Mouse (Mus musculus) monocyte, adult 5-6 weeks (primary cell): ENCODE measurements around the gene 1700034J05Rik. TPM values are rescaled to one million over a fixed set of nuclear protein-coding genes. Genes with fewer than 3 reads are reported as not detected.

Source experiments
- ATAC-seq: fragments of 153-309, 156-312 bp; replicated peaks from 2 replicates; pipeline ENCODE4 v1.8.0; 2017; ENCODE audit warnings: mild to moderate bottlenecking; ENCODE audit not compliant: low TSS enrichment, insufficient number of reproducible peaks, severe bottlenecking, poor library complexity, low FRiP score
- total RNA-seq: library from RNA; stranded (forward); fragments of 200-1000, 200-491, 200-594 nt; gene quantifications from 3 replicates; pipeline ENCODE4 v1.2.3, GENCODE M21; 2017

Gene 1700034J05Rik
- total RNA-seq, 1 experiment from 2014 or later = 1.2 TPM

DNA sequence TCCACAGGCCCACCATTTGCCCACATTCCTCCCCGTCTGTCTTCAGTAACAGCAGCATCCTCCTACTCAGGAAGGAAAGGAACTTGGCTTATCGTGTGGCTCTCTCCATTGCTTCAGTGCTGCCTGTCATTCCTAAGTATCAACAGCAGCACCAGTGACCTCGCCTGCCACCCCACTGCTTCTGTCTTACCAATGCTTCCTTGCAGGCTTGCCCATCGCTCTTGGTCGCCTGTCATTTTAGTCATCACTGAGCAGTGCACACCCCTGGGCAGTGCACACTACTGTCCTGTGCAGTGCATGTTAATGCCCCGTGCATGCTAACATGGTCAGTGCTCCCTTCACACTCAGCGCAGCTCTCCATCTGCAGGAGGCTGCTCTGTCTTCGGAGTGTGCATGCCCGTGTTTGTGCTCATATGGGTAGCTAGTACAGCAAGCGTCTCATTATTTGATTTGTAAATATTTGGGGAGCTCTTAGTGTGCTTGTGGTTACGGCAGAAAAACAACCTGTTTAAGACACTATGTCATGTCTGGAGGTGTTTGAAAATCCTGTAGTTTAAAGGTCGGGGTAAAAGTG, 12.3 kb upstream of the 1700034J05Rik start:
- no peak for ATAC-seq

DNA sequence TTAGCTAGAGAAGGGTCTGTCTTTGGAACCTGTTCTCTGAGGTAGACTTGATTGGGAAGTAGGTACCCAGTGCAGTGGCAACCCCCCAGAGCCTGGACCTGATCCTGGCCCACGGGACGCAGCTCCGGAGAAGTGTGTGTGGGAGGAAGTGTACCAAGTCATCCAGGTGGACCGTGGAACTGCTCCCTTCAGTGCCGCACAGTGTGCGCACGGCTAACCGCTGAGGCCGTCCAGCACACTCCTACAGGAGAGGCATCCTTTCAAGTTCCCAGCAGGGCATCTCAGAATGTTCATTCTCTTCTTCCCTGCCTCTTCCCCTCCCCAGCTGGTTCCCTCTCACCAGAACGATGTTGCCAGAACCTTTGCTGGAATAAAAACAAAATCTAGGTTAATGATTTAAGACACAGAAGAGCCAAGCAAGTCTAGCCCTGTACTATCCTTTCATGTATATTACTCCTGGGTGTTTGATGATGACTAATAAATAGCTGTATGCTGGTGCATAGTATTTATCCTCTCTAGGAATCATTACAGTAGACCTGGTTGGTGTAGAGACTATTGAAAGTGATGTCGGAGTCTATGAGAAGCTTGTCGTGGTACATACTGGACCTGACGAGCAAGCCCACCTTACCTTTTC, 11.0 kb upstream of the 1700034J05Rik start:
- ATAC-seq = no peak

DNA sequence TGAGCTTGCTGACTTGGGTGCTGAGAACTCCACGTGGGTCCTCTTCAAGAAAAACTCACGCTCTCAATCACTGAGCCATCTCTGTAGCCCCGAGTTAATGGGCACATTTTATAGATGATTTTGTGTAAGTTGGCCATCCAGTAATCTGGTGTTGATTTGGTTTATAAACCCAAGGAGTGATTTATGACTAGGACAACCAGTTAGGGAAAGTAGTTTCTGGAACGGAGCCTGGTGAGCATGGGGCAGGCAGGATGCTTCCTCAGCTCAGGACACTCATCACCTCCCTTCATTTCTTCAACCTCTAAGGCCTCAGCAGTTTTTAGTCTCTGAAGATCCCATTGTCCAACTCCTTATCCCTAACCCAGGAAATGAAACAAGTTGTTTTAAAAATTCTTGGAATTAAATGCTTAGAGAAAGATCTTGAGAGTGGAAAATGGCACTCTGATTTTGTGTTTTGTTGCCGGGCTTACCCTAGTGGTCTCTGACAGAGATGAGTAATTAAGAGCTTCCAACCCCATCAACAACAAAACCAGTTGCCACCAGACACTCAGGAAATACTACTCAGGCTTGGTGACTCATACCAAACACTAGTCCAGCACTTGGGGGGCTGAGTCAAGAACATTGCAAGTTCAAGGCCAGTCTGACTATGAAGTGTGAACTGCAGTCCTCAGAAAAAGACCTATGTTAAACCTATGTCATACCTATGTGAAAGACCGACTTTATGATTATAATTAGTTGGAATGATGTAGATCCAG, 9.4 kb upstream of the 1700034J05Rik start:
- ATAC-seq = no peak

DNA sequence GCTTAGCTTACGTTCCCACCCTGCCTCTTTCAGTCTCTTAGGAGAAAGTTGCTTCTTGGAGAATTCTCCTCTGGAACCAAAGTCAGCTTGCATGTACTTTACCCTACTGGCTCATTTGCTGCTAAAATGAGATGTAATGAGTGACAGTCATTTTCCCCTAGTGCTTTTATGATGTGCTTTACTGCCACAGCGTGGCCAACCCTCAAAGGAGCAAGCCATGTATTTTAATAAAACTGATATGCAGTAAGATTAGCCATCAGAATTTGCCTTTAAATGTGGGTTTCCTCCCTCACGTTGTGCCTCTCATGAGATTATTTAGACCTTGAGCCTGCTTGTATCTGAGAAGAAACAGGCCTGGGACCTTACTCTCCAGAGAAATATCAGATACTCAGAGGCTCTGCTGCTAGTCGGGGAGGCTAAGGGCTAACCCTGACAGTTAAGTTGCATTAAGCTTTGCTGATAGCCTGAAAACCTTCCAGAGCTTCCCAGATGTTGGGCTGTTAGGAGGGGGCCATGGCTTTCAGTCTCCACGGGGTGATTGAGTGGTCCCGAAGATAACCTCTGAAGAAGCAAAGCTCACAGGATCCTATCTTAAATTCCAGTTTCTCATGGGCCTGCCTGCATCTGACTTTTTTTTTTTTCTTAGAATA, 7.7 kb upstream of the 1700034J05Rik start:
- no peak for ATAC-seq

DNA sequence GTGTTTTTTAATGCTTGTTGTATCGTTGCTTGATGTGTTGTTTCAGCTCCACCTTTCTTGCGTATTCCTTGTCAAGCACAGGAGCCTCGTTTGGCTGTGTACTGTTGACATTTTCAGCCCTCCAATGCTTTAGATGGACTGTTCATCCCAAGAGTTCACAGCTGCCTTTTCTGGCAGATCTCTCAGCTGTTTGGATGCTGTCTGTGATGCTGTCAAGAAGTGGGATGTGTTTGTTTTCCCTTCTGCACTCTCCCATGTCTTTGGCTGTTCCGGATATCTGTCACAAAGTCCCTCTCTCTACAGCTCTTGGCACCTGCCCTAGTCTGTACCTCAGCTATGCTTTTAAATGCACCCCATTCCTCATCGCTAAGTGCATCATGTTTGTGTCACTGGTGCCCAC, 6.7 kb upstream of the 1700034J05Rik start:
- ATAC-seq = no peak

DNA sequence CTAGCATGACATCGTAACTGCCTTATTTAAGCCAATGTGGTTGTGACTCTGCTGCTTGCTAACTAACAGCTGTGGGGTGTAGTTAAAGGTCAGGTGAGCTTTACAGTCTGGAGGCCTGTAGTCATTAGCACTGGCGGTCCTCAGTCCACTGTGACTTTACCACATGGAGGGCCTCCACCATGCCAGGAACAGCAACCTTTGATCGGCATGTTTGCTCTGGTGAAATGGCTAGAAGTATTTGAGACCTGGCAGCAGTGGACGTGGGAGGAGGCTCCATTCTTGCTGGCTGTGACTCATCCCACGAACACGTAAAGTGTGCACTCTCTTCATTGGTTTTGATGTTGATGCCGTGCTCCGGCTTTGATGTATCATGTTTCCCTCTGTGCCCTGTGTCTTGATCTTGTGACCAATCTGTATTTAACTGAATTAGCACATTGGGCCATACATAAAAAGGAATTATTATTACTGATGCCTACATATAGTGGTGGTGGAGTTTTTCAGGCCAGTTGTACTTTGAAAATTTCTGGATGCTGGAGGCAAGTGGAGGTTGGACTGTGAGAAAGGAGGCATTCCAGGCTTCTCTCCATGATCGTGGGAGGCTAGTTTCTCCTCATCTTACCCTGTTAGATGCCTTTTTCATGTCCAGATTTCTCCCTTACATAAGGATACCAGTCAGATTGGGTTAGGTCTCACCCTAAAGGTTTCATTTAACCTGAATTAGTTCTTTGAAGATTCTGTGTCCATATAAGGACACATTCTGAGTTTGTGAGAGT, 5.9 kb upstream of the 1700034J05Rik start:
- no peak for ATAC-seq

DNA sequence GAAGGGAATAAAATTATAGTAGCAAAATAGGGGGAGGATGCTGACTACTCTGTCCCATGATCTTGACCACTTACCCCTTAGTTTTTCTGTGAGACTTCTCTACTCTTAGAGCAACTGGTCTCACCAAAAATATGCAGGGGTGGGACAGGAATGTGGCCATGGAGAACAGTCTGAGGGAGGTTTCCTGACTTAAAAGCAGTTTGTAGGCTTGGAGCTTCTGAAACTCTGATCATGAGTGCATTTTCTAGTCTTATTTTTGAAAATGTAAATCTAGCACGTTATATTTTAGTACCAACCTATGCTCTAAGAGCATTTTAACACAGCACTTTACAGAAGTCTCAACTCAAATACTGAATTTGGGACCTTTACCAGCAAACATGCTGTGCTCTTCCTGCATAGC, 4.5 kb upstream of the 1700034J05Rik start:
- no peak for ATAC-seq

DNA sequence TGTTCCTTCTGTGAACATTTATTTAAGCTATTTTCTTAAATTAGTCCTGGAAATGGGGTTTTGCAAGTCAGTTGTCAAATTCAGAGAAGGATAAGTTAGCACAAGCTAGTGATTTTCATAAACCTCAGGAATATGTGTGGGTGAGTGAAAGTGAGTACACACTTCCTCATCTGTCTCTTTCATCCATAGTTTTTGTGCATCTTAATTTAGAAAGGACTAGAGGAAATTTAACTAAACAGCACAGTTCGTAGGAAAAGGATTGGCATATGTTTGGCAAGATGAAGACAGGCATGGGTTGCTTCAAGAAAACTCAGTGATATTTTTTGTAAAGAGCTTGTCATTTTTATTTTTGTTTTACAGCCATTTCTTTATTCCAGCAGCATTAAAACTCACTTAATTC, 2.7 kb upstream of the 1700034J05Rik start:
- no peak for ATAC-seq

DNA sequence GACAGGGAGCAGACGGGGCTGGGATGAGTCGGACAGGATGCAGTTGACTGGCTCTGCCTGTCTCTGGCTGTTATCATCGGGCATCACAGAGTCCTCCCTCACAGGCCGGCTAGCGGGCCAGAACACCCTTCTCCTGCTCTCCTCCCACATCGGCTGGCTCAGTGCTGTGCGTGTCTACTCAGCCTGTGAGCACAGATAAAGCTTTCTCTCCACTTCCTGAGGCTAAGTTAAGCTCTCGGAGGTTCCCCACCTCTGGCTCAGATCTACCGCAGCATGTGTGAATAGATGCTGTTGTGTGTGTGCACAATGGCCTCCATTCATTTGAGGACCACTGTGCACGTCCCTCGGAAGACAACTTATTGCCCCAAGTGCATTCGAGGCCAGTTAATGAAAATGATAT, 1.7 kb upstream of the 1700034J05Rik start:
- ATAC-seq = no peak

DNA sequence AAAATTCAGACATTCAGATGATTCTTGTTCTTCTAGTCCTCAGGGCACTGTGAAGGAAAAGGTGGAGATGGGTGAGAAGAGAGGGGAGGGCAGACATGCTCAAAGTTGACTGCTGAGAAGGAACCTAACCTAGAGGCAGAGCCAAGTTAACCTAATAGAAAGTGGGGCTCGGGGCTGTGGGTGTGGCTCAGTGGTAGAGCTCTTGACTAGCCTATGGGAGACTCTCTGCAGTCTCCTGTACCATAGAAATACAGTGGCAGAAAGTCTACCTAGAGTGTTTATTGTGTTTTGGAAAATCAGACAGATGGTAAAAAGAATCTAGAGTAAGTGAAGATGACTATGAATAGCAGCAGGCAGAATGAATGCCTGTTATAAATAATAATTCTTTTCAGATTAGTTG, 1.3 kb upstream of the 1700034J05Rik start:
- ATAC-seq = no peak

DNA sequence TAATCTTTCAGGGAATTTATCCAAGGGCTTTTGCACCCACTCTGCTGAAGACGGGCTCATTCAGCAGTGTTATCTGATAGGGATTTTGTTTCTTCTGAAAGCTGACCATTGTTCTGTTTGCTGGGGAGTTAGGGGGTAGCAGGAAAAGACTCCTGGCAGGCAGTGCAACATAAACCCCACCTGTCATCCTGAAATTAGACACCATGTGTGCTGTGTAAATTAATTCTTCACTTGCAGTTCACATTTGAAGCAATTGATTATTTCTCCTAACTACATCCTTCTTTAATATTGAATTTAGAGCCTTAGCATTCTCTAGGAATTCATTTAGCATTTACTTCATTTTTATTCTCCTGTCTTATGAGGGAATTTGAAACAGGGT, 3.8 kb downstream of the 1700034J05Rik start:
- no peak for ATAC-seq

DNA sequence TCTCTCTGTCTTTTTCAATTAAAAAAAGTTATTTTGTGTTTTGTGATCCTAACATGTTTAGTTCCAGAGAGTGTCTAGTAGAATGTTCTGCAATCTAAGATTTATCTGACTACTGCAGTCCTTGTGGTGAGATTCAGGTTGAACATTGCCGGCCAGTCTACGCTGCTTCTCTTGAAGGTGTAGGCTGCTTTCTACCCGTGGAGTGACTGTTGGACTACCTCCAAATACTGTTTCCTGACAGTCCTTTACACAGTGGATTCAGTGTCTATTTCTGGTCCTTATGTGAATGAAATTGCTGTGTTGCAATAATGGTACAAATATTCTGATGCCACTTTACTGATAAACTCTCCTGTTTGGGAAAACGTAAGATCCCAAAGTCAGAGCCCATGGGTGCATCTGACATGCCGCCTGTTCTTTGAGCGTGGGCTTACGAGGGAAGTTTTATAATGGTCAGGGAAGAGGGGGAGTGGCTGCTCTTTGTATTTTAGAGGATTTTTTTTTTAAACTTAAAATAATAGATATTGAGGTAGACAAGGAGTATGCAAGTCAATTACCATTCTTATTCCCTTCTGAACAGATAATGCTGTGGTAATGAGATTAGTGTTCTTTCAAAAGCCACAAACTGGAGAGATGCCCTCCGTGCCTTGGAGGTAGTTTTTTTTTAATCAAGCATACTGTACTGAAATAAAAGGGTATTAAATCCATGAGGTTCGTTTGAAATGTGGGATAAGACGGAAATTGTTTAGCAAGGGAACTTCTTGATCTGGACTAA, 4.4 kb downstream of the 1700034J05Rik start:
- no peak for ATAC-seq

DNA sequence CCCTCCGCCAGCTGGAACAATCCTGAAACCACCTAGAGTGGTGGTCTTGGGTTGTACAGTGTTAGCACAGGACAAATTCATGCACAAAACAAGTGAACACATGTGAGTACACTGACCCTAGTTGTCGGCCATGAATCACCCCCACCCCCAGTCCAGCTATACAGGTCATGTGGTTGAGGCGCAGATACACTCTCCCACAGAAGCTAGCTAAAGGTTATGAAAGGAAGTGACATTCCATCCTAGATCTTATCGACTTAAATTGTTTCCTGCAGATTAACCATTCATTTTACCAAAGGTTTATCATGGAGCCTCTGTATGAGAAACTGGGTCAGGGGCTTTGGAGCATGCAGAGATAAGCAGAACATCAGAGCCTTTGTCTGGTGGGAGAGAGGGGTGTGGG, 7.0 kb downstream of the 1700034J05Rik start:
- ATAC-seq = no peak

DNA sequence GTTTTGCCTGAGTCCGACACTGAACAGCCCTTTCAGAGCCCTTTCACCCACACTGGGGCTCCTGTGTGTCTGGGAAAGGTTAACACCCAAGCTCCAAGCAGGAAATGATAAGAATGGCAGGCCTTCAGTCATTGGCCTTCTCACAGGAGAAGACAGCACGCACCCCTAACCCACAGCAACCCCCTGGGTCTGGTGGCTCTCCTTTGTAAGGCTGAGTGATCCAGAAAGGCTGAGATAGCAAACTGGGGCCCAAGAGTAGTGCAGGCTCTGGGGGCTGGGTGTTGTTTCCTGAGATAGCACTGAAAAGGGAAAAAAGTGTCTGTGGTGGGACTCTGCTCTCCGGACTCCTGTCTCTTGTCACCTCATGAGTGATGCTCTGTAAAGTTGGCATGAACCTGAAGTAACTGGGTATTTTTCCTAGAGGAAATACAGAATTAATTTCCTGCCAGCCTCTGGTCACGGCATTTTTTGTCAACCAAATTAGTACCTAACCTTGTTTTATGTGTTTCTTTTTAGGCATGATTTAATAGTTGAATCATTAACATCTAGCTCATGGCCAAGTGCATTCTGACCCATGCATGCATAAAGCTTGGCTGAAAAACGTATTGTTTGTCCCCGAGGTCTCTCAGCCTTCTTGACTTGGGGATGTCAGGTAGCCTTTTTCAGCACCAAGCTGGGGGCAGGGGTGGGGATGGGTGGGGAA, 7.7 kb downstream of the 1700034J05Rik start:
- no peak for ATAC-seq

DNA sequence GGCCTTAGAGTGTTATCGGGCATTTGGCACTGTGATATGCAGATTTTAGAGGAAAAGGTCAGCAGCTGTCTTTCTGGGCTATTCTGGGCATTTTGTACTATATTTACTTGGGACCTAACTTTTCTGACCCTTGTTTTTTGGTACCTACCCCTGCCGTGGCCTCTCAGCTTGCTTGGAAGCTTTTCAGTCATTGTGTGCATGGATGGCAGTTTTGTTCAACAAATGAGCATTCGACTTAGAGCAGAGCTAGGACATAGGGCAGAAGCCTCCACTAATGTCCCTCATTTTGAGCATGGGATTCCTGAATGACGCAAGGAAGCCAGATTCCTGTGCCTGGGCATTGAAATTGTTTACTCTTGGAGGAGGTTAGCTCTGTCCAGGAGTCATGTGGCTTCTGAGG, 9.4 kb downstream of the 1700034J05Rik start:
- no peak for ATAC-seq

DNA sequence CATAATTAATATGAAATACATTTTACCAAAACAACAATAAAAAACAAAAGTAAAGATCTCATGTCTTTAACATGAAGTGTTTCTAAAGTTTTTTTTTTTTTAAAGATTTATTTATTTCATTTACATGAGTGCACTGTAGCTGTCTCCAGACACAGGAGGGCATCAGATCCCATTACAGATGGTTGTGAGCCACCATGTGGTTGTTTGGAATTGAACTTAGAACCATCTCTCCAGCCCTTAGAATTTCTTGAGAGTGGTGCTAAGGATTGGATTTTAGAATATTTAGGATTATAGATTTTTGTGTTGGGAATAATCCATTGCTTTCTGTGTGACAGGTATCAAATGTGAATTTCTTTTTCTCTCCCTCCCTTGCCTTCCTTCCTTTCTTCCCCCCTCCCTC, 10.2 kb downstream of the 1700034J05Rik start:
- no peak for ATAC-seq

DNA sequence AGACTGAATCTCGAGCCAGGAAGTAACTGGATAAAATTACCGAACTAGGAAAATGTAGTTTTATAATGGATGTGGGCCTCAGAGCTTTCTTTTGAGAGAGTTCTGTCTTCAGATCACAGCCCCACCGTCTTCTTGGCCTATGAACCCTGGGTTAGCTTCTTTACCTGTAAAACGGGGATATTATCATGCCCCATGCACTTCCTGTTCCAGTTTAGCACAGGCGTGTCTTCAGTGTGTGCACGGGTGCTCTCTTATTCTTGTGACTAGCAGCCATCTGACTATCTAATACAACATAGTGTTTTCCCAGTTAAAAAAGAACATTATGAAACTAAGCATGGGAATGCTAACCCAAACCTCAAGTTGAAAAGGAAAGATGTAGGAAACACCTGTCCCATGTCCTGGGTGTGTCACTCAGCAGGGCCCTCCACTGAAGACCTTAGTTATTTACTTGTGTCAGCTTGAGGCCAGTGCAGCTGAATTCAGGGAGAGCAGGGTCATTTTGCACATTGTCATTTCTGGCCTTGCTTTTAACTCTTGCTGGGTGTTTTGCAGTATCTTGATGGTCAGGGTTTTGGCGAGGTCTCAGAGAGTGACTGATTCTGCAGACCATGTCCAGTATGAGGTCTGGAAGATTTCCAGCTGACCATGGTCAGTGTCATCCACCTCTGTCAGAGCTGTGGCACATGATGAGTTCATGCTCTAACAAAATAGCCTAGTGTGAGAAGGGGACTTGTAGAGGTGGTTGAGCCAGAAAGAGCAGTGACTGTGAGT, 12.5 kb downstream of the 1700034J05Rik start:
- no peak for ATAC-seq
